Mouse (Mus musculus): ENCODE measurements around the gene Slc22a23. TPM values are rescaled to one million over a fixed set of nuclear protein-coding genes. Genes with fewer than 3 reads are reported as not detected.

Gene Slc22a23
- polyA plus RNA-seq, 2 experiments, result 6.4 to 16.6 TPM

- no peak overlapping the region for H3K9ac ChIP-seq (ENCODE audit: low read depth, low read length, severe bottlenecking)
- WGBS, result 65% methylated on average over 7 of the region's 7 CpGs
- H3K27me3 ChIP-seq (ENCODE audit: control insufficient read depth, insufficient read depth, low read length), result peaks cover 16% of the 10 kb centered on the region; the same call in 1 of the 2 replicates
- H3K9me3 ChIP-seq (ENCODE audit: control insufficient read depth, low read length), result no peaks in the 10 kb centered on the region
- H3K4me3 ChIP-seq (replicated peaks; ENCODE audit: low read length), result no peak overlapping the region
- H3K36me3 ChIP-seq (ENCODE audit: control insufficient read depth, insufficient read depth, low read length), result no peaks in the 10 kb centered on the region
- DNase-seq (ENCODE audit: low spot score) (no peak), ATAC-seq (ENCODE audit: low FRiP score, low read depth) (no peak)
- H3K4me2 ChIP-seq (replicated peaks; ENCODE audit: low read depth, low read length, severe bottlenecking), result no peak overlapping the region
- TF ChIP-seq POLR2A (IDR thresholded peaks at IDR 0.05; ENCODE audit: borderline replicate concordance, extremely low read depth, insufficient read depth, insufficient read length), result no peak
- peaks cover 12% of the 10 kb centered on the region for H3K4me1 ChIP-seq (ENCODE audit: control insufficient read depth, insufficient read depth, low read length)
- no peak overlapping the region for H3K27ac ChIP-seq (replicated peaks; ENCODE audit: low read depth, low read length)
Measured at GRCm38 (mm10) chr13:34347960-34348889, 3.2 kb upstream of the Slc22a23 start.

DNA sequence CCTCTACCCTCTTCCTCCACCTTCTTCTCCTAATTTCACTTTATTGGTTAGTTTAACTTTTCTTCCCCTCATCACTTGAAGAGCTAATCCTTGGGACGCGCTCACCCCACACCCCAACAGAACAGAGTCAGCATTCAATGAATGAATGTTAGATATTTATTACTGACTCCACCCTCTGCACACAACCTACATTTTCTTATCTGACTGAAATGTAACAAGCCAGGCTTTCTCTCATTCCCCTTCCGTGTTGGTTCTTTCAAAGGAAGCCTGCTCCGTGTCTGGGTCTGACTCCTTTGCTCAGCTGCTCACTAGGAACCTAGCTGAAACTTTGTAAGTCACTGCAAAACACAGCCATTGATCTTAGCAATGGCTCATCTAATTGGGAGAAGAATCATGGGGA, 1.8 kb upstream of the Slc22a23 start:
- H3K27ac ChIP-seq (replicated peaks; ENCODE audit: low read depth, low read length), result no peak overlapping the region
- ATAC-seq (ENCODE audit: low FRiP score, low read depth), result no peak
- H3K36me3 ChIP-seq (ENCODE audit: control insufficient read depth, insufficient read depth, low read length), result no peaks in the 10 kb centered on the region
- no peak for TF ChIP-seq POLR2A (IDR thresholded peaks at IDR 0.05; ENCODE audit: borderline replicate concordance, extremely low read depth, insufficient read depth, insufficient read length)
- peaks cover 12% of the 10 kb centered on the region for H3K4me1 ChIP-seq (ENCODE audit: control insufficient read depth, insufficient read depth, low read length)
- DNase-seq (ENCODE audit: low spot score), result no peak
- H3K4me2 ChIP-seq (replicated peaks; ENCODE audit: low read depth, low read length, severe bottlenecking), result no peak overlapping the region
- peaks cover 18% of the 10 kb centered on the region; the same call in 1 of the 2 replicates for H3K27me3 ChIP-seq (ENCODE audit: control insufficient read depth, insufficient read depth, low read length)
- no peak overlapping the region for H3K9ac ChIP-seq (ENCODE audit: low read depth, low read length, severe bottlenecking)
- no peak overlapping the region for H3K4me3 ChIP-seq (replicated peaks; ENCODE audit: low read length)
- no peaks in the 10 kb centered on the region for H3K9me3 ChIP-seq (ENCODE audit: control insufficient read depth, low read length)
- 59% methylated on average over 4 of the region's 4 CpGs for WGBS

GRCm38 (mm10) chr13:34346238-34346637, 1.3 kb upstream of the Slc22a23 start:
- no peak overlapping the region for H3K27ac ChIP-seq (replicated peaks; ENCODE audit: low read depth, low read length)
- peaks cover 18% of the 10 kb centered on the region; the same call in 1 of the 2 replicates for H3K27me3 ChIP-seq (ENCODE audit: control insufficient read depth, insufficient read depth, low read length)
- H3K4me2 ChIP-seq (replicated peaks; ENCODE audit: low read depth, low read length, severe bottlenecking), result no peak overlapping the region
- 50% methylated on average over 7 of the region's 7 CpGs for WGBS
- H3K36me3 ChIP-seq (ENCODE audit: control insufficient read depth, insufficient read depth, low read length), result no peaks in the 10 kb centered on the region
- ATAC-seq (ENCODE audit: low FRiP score, low read depth), result no peak
- H3K9ac ChIP-seq (ENCODE audit: low read depth, low read length, severe bottlenecking), result no peak overlapping the region
- DNase-seq (ENCODE audit: low spot score), result no peak
- no peak overlapping the region for H3K4me3 ChIP-seq (replicated peaks; ENCODE audit: low read length)
- TF ChIP-seq POLR2A (IDR thresholded peaks at IDR 0.05; ENCODE audit: borderline replicate concordance, extremely low read depth, insufficient read depth, insufficient read length), result no peak
- H3K9me3 ChIP-seq (ENCODE audit: control insufficient read depth, low read length), result no peaks in the 10 kb centered on the region
- peaks cover 12% of the 10 kb centered on the region for H3K4me1 ChIP-seq (ENCODE audit: control insufficient read depth, insufficient read depth, low read length)

GRCm38 (mm10) chr13:34344376-34345127, 430 bp downstream of the Slc22a23 start:
- no peak overlapping the region for H3K27ac ChIP-seq (replicated peaks; ENCODE audit: low read depth, low read length)

DNA sequence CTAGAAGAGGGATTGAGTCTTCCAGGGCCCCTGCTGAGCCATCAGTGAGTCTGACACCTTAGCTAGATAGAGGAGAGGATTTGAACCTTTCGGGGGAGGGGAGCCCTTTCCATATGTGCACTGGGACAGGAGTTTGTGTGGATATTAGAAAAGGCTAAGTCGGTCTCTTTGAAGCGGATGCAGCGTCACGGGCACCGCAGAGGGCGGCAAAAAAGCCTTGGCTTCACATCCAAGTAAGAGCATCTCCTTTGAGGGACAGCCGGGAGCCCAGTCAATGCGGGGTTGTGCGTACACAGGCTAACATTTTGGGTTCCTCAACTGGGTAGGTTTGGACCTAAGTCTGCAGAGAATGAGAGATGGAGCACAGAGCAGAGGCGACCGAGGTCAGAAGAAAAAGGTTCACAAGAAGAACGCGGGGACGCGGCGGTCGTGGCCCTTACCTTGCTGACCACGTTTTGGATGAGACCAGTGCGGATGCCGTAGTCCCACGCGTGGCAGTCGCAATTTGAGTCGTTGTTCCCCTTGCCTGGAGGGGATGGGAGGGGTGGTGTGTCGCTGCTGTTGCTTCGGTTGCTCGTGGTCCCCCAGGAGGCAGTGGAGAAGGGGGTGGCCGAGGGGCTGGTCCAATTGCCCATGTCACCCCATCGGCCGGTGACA, 1.1 kb downstream of the Slc22a23 start:
- WGBS, result under 1% methylated on average over 31 of the region's 31 CpGs
- H3K27me3 ChIP-seq (ENCODE audit: control insufficient read depth, insufficient read depth, low read length), result peaks cover 18% of the 10 kb centered on the region; the same call in 1 of the 2 replicates
- H3K36me3 ChIP-seq (ENCODE audit: control insufficient read depth, insufficient read depth, low read length), result no peaks in the 10 kb centered on the region
- H3K9me3 ChIP-seq (ENCODE audit: control insufficient read depth, low read length), result no peaks in the 10 kb centered on the region
- H3K9ac ChIP-seq (ENCODE audit: low read depth, low read length, severe bottlenecking), result peak overlapping the region; percentile 81
- no peak for ATAC-seq (ENCODE audit: low FRiP score, low read depth)
- no peak for TF ChIP-seq POLR2A (IDR thresholded peaks at IDR 0.05; ENCODE audit: borderline replicate concordance, extremely low read depth, insufficient read depth, insufficient read length)
- peak overlapping the region; percentile 75 for H3K4me3 ChIP-seq (replicated peaks; ENCODE audit: low read length)
- no peak overlapping the region for H3K27ac ChIP-seq (replicated peaks; ENCODE audit: low read depth, low read length)
- H3K4me1 ChIP-seq (ENCODE audit: control insufficient read depth, insufficient read depth, low read length), result peaks cover 12% of the 10 kb centered on the region
- peak; percentile 11 for DNase-seq (ENCODE audit: low spot score)
- H3K4me2 ChIP-seq (replicated peaks; ENCODE audit: low read depth, low read length, severe bottlenecking), result peak overlapping the region; percentile 96

More at GRCm38 (mm10) chr13:34344376-34345127, 430 bp downstream of the Slc22a23 start:
- no peaks in the 10 kb centered on the region for H3K9me3 ChIP-seq (ENCODE audit: control insufficient read depth, low read length)
- no peaks in the 10 kb centered on the region for H3K36me3 ChIP-seq (ENCODE audit: control insufficient read depth, insufficient read depth, low read length)
- DNase-seq (ENCODE audit: low spot score), result peak; percentile 30
- under 1% methylated on average over 24 of the region's 101 CpGs for WGBS
- H3K4me1 ChIP-seq (ENCODE audit: control insufficient read depth, insufficient read depth, low read length), result peaks cover 12% of the 10 kb centered on the region
- no peak for TF ChIP-seq POLR2A (IDR thresholded peaks at IDR 0.05; ENCODE audit: borderline replicate concordance, extremely low read depth, insufficient read depth, insufficient read length)
- H3K4me3 ChIP-seq (replicated peaks; ENCODE audit: low read length), result peak overlapping the region; percentile 75
- H3K9ac ChIP-seq (ENCODE audit: low read depth, low read length, severe bottlenecking), result peak overlapping the region; percentile 81
- H3K27me3 ChIP-seq (ENCODE audit: control insufficient read depth, insufficient read depth, low read length), result peaks cover 18% of the 10 kb centered on the region; the same call in 1 of the 2 replicates
- peak overlapping the region; percentile 96 for H3K4me2 ChIP-seq (replicated peaks; ENCODE audit: low read depth, low read length, severe bottlenecking)
- ATAC-seq (ENCODE audit: low FRiP score, low read depth), result peak; percentile 70
